Mouse (Mus musculus) cerebellum, postnatal 36 days (tissue): ENCODE results near the gene Arhgef11.
"Not testable (repeated sequence)": the region's sequence is repeated elsewhere in the genome, so short reads cannot be mapped to it uniquely, and the experiment has no call there.

Experiments used
- DNase-seq, 2 experiments: peaks; one replicate each; pipeline ENCODE4 v3.0.0; 2021 to 2022; ENCODE audit warnings: mixed read lengths in 2 of 2

The Arhgef11 gene

DNA sequence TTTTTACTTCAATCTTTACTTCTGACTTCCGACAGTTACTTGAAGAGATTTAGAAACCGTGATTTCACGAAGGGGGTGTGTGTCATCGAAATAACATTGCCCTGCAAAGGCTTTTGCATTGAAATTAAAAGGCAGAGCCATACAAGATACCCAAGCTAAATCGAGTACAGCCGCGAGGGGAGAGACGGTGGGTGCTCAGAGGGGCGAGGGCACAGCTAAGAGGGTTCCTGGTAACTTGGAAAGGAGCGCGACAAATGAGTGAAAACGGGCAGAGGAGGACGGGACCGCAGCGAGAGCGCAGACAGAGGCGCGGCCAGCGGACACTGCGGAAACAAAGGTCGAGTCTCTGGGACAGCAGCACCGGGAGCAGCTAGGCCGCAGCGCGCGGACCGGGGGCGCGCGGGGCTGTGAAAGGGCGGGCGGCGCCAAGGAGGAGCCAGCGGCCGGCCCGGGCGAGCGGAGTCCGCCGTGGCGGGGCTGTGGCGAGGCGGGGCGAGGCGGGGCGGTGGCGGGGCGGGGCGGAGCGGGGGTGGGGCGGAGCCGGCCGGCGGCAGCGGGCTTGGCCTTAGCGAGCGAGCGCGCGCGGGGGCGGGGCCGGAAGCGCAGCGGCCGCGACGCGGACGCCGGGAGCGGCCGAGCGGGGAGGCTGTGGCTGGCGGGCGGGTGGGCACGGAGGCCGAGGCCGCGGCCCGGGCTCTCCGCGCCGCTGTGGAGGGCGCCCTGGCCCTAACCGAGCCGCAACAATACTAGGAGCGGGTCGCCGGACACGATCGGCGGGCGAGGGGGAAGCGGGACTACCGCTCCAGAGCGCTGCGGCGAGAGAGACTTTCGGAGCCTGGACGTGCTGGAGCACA, at the start of gene Arhgef11:
TSS of gene Arhgef11 (plus strand) at position 603 of the 854 bp plus-strand sequence.
- peak; percentile 70 to 84 for DNase-seq

- DNase-seq, result no peak
These were observed 48.7 kb upstream of the Arhgef11 start for GRCm38 (mm10) chr3:87568681-87569080.

- no peak for DNase-seq
These were observed 41.6 kb upstream of the Arhgef11 start for GRCm38 (mm10) chr3:87575766-87576165.

- DNase-seq, result no peak
These were observed 35.1 kb upstream of the Arhgef11 start for GRCm38 (mm10) chr3:87582259-87582658.

GRCm38 (mm10) chr3:87593793-87594192, 23.6 kb upstream of the Arhgef11 start:
- no peak for DNase-seq

GRCm38 (mm10) chr3:87595328-87595727, 22.0 kb upstream of the Arhgef11 start:
- not testable (repeated sequence) for DNase-seq

GRCm38 (mm10) chr3:87601077-87601476, 16.3 kb upstream of the Arhgef11 start:
- DNase-seq, result not testable (repeated sequence)

- no peak for DNase-seq
These were observed 1.0 kb upstream of the Arhgef11 start for GRCm38 (mm10) chr3:87616354-87616753.

GRCm38 (mm10) chr3:87617811-87618130, 412 bp downstream of the Arhgef11 start:
- no peak for DNase-seq

DNA sequence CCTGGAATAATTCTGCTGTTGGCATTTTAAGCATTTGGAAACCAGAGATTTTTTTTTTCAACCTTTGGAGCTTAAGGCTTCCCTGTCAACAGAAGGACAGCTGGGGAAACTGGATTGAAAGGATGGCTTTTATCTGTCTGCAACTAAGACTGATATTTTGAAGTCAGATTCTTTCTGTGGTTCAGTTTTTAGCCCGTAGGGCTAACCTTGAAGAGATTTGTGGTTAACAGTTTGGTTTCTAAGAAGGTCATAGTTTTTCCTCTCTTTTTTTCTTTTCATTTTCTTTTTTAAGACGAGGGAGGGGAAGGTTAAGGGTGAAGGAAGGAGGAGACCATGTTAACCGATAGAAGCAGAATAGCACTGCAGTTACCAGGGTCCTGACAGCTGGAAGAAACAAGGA, 881 bp downstream of the Arhgef11 start:
- DNase-seq, result no peak

GRCm38 (mm10) chr3:87618981-87619710, 1.8 kb downstream of the Arhgef11 start:
- DNase-seq, result no peak

DNA sequence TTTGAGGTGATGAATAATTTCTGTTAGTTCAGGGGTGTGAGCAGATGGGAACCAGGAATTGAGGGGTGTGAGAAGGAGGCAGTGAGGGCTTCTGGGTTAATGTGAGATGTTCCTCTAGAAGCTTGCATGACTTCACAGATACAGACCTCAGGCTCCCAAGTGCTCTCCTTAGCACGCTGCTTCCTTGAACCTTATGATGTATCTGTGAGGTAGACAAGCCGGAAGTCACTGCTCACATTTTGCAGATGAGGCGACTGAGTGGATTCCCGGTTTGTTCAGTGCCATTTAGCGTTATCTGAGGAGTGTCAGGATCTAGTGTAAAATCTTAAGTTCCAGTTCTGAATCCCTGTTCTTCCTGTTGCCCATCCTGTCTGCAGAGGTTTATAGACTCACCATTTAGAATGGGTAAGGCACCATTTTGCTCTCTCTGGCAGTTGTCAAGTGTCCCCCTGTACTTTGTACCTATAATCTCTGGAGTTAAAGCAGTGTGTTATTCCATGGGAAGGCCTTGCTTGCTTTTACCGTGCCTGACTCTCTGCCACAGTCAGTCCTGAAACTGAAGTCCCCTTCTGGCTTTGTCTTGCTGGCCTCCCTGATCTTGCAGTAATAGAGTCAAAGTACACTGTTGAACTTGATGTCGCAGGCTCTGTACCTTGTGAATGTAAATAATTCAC, 3.0 kb downstream of the Arhgef11 start:
- DNase-seq, result no peak

DNA sequence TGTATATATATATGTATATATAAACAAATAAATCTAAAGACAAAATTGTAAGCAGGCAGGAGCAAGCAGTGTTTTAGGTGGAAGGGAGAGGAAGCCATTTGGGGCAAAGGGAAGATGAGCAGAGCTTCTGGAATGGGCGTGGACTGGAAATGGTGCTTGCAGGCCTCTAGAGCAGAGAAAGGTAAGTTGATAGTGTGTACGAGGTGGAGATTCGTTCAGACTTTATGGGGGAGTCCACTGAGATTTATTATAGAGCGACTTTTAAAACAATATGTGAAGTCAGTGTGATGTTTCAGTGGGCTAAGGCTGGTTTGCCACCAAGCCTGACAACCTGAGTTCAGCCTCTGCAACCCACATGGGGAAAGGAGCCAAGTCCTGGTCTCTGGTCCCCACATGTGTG, 7.5 kb downstream of the Arhgef11 start:
- DNase-seq, result no peak

DNA sequence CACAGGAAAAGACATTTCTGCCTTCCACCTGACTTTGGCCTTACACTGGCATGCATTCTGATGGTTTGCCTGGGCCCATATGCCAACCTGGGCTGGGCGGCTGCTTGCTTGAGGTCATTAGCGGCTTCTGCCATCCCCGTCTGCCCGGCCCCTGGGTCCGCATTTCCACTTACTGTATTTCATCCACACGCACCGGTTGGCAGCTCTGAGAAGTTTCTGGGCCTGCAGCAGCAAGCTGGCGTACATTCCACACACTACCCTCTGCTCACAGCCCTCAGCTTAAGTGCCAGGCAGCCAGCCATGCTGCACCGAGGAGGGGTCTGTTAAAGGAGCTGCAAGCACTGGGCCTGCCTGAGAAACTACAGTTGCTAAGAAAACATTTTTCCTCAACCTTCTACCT, 13.5 kb downstream of the Arhgef11 start:
- peak; percentile 51 to 57 for DNase-seq

GRCm38 (mm10) chr3:87631408-87631807, 14.0 kb downstream of the Arhgef11 start:
- DNase-seq, result no peak

GRCm38 (mm10) chr3:87635514-87635913, 18.2 kb downstream of the Arhgef11 start:
- DNase-seq, result peak; percentile 25 to 32

GRCm38 (mm10) chr3:87643453-87643852, 26.1 kb downstream of the Arhgef11 start:
- DNase-seq, result no peak

- no peak for DNase-seq
These were observed 28.8 kb downstream of the Arhgef11 start for GRCm38 (mm10) chr3:87646174-87646573.

- no peak for DNase-seq
These were observed 31.7 kb downstream of the Arhgef11 start for GRCm38 (mm10) chr3:87649063-87649462.

DNA sequence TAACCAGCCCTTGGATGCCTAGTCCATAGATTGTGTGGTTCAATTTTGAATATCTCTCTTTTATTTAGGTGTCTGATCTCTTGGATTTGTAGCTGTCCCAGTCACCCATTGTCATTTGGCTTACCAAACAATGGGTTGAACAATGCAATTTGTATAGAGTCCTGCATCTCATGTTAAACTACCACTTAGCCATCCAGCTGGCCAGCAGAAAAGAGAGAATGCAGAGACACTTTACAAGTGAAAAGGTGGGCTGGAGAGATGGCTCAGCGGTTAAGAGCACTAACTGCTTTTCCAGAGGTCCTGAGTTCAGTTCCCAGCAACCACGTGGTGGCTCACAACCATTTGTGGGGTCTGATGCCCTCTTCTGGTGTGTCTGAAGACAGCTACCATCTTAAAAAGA, 41.0 kb downstream of the Arhgef11 start:
- DNase-seq, result no peak

- DNase-seq, result no peak
These were observed 42.5 kb downstream of the Arhgef11 start for GRCm38 (mm10) chr3:87659692-87660429.

DNA sequence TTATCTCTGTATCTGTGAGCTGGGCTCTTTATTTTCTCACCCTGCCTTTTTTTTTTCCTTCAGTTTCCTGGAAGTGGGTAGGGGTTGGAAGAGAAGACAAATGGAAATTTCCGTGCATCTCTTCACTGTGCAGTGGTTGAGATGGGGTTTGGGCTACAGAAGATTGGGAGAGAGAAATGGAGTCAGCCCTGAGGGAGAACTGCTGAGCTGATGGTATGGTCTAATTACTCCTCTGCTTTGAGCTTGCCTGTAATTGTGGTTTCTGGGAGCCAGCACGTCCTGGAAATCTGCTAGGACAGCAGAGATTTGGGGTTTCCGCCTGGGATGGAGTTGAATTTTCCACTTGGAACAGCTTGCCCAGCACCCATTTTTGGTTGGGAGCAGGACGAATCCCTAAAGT, 43.1 kb downstream of the Arhgef11 start:
- no peak for DNase-seq

- DNase-seq, result no peak
These were observed 43.9 kb downstream of the Arhgef11 start for GRCm38 (mm10) chr3:87661291-87661690.
